Mouse (Mus musculus) heart, adult 8-10 months (tissue): ENCODE measurements around the gene Zfp961. TPM values are rescaled to one million over a fixed set of nuclear protein-coding genes. Genes with fewer than 3 reads are reported as not detected.
"Not testable (repeated sequence)": the region's sequence is repeated elsewhere in the genome, so short reads cannot be mapped to it uniquely, and the experiment has no call there.

Experiments used
- DNase-seq: peaks from one replicate; pipeline ENCODE4 v3.0.0; 2022; ENCODE audit warnings: low spot score
- total RNA-seq, 4 experiments: library from RNA; stranded (reverse); gene quantifications; 2 replicates each; pipeline ENCODE4 v1.2.4; 2022

Zfp961 gene
- total RNA-seq, 4 experiments from 2014 or later = 5.4 to 7.5 (median 7.0) TPM

DNA sequence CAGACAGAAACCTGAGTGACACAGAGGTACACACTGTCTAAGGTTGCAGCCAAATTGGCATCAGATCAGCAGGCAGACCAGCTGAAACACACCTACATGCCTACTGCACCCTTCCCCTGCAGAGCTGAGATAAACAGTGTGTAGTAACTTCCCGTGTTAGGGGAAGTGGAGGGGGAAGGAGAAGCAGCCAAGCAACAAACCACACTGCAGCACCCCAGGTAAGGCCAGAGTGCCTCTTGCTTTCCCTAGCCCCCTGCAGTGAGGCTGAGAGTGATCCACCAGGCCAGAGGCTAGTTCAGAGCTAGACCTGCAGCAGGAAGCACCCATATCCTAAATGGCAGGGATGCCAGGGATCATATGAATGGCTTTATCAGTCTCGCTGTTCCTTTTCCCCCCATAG is 66.5 kb downstream of the Zfp961 start:
- DNase-seq = not testable (repeated sequence)

DNA sequence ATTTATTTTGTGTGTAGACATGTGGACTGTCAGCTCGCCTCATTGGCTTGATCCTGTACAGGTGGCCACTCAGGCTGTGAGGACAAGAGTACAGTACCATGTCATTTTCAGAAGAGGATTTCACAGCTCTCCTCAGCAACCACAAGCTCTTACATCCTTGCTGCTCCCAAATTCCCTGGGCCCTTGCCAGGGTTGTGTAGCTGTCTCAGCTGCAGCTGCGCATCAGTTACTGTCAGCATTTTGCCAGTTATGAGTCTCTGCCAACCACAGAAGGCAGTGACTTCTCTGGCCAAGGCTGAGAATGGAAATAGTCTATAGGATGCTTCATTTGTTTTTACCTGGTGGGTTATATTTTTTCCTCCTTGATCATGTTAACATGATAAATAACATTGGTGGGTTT is 67.3 kb downstream of the Zfp961 start:
- peak; percentile 39 for DNase-seq

DNA sequence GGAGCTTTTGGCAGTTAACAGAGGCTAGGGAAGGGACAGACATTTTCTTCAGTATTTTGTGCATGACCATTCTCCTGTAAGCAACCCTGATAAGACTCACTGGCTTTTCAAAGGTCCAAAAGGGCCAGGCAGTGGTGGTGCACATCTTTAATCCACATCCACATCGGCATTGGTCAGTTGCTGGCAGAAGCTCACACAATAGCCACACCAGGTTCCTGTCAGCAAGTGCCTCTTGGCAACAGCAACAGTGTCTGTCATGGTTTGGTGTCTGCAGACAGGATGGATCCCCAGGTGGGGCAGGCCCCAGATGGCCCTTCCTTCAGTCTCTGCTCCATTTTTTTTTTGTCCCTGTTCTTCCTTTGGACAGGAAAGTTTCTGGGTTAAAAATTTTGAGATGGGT is 68.2 kb downstream of the Zfp961 start:
- not testable (repeated sequence) for DNase-seq

DNA sequence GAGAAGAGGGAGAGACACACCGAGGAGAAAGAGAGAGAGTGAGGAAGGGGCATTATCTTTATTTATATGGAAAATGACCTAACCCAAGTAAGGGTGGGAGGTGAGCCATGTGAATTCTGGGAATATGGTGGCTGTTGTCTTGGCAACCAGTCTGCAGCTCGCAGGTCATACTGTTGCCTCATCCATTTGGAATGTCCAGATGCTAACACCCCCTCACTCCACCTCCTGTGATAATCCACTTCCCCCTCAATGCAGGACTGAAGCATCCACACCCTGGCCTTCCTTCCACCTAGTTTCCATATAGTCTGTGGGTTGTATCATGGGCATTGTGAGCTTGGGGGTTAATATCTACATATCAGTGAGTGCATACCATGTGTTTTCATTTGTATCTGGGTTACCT is 69.0 kb downstream of the Zfp961 start:
- DNase-seq = no peak

DNA sequence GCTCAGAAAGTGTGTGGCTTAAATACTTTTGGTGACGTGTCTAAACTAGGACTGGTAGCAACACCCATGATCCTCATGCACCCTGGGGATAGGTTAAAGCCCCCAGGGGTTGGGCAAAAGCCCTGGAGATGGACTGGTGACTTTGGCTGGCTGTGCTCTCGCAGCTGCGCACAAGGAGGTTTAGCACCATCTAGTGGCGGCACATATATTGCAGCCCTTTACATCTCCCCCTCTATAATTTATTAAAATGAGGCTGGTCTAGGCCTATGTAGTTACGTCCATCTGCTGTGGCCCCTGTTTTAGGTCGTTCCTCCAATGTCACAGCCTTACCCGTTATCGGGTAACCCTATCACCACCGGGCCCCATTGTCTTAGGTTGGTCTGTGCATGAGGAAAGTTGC is 74.0 kb downstream of the Zfp961 start:
- DNase-seq = peak; percentile 46

DNA sequence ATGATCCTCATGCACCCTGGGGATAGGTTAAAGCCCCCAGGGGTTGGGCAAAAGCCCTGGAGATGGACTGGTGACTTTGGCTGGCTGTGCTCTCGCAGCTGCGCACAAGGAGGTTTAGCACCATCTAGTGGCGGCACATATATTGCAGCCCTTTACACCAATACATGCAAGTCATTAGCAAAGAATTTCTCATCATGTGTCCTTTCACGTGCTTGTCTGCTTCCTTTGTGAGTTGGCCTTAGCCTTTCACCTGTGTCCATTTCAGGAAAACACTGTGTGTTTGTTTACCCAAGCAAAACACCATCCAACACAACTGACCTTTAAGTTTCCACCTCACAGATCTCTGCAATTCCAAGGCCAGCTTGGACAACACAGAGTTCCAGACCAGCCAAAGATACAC is 82.1 kb downstream of the Zfp961 start:
- peak; percentile 48 for DNase-seq

DNA sequence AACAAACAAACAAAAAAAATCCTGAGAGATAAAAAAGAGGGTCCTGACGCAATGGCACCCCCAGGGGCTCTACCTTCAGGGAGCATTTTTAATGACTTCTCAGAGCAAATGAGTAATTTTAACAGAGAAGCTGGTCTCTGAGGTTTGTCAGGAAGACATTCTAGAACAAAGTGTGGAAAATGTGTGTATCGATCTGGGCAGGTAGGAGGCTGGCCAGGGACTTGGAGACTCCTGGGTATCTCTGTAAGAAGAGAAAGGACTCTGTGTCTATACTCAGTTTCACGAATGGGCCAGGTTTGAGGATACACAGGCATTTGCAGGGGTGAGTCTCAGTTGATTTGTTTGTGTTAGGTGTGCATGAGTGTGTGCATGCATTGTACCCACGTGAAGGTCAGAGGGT is 90.1 kb downstream of the Zfp961 start, which contains the start of gene Olfr372:
Gene Olfr372, plus strand, starts transcription at position 301 of the 400 bp plus-strand sequence.
- DNase-seq = not testable (repeated sequence)

DNA sequence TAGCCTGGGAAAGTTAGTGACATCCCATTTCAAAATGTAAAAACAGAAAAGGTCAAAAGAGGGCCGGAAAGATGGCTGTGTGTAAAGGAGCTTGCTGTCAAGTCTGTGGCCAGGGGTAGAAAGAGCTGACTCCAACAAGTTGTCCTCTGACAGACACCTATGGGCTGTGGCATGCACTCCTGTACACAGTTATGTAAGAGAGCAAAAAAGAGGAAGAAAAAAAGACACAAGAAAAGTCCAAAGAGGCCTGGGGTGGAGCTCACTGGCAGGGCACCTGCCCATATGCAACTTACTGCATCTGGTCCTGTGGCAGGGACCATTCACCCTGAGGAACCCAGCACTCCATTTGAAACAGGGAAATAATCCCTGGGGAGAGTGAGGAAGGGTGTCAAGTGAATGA is 91.7 kb downstream of the Zfp961 start:
- no peak for DNase-seq

Other genes starting within 250 kb of the Zfp961 start
- 1 to 10 TPM; 4.0 to 6.9 (median 5.3) TPM for gene B3gnt3, start 249.2 kb upstream of the Zfp961 start, total RNA-seq
- 1 to 10 TPM in 1 of 4 experiments, under 1 TPM in 3; 0.14 to 1.5 (median 0.68) TPM for gene Fcho1, start 225.3 kb upstream of the Zfp961 start, total RNA-seq
- 1 to 10 TPM; 5.0 to 8.7 (median 5.8) TPM for gene Zfp709, start 69.0 kb upstream of the Zfp961 start, total RNA-seq
- gene Zfp882, start 42.4 kb upstream of the Zfp961 start, total RNA-seq = 1 to 10 TPM; 2.7 to 3.3 (median 3.0) TPM
- gene Zfp617, start 42.4 kb upstream of the Zfp961 start, total RNA-seq = 10 to 100 TPM; 22.4 to 27.8 (median 22.9) TPM
- gene Cyp4f18, start 58.6 kb downstream of the Zfp961 start, total RNA-seq = 1 to 10 TPM in 2 of 4 experiments, under 1 TPM in 2; 0.25 to 1.2 (median 0.84) TPM
- gene Olfr372, start 90.2 kb downstream of the Zfp961 start, total RNA-seq = not detected
- not detected for gene Olfr373, start 132.1 kb downstream of the Zfp961 start, total RNA-seq
- gene Olfr374, start 156.0 kb downstream of the Zfp961 start, total RNA-seq = not detected
- 100 to 1,000 TPM in 1 of 4 experiments, 10 to 100 TPM in 3; 58.6 to 106 (median 81.9) TPM for gene Tpm4, start 183.9 kb downstream of the Zfp961 start, total RNA-seq
- gene Rab8a, start 210.2 kb downstream of the Zfp961 start, total RNA-seq = 10 to 100 TPM; 14.6 to 25.3 (median 19.5) TPM
- gene Hsh2d, start 238.6 kb downstream of the Zfp961 start, total RNA-seq = not detected